Mouse (Mus musculus): ENCODE measurements at regions not wholly inside any gene's neighbourhood (a gene's known extent, or its start where the extent isn't known, plus 50 kb on each side); places are given as distances from the start of the nearest gene placed in this dataset.

DNA sequence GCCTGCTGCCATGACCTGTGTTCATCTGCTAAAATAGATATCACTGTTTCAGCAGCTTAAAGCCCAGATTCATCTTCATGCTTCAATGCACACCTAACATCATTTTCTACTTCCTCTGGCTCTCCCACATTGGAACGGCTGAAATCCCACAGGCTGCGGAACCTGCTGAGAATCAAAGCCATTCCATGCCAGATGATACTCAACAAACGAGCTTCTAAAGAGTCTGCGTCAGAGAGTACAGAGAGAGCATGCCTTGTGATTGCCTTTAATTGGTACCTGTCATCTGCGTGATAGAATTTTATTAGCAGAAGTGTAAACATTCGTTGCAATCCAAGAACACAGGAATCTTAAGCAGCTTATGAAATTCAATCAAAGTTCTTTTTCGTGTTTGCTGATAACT, 76.4 kb upstream of the Tas2r134 start:
- TF ChIP-seq EP300 (IDR thresholded peaks at IDR 0.05; ENCODE audit: insufficient read depth, low read depth, low read length) (no peak), CTCF (IDR thresholded peaks at IDR 0.05) (no peak), POLR2A (IDR thresholded peaks at IDR 0.05; ENCODE audit: insufficient read depth, low read depth, low read length) (no peak)

Measured in heart, adult 2 months (tissue).